Mouse (Mus musculus) urinary bladder, postnatal 0 days (tissue): Measurements from ENCODE around the gene Lipt1. TPM values are rescaled to one million over a fixed set of nuclear protein-coding genes. Genes with fewer than 3 reads are reported as not detected.

ENCODE experiments used
- polyA plus RNA-seq: library from polyadenylated mRNA; unstranded; fragments of >200 nt; fragmentation: Nextera tagmentation; extraction: Ambion mirVana; gene quantifications from 2 replicates; pipeline ENCODE4 v1.2.1, GENCODE M21; 2015

Gene Lipt1
- polyA plus RNA-seq, result 5.3 and 7.3 TPM in 2 replicates

GRCm38 (mm10) chr1:37871704-37872103 lies at the start of gene Lipt1:
TSS of gene Lipt1 (plus strand) at chr1:37871738.

GRCm38 (mm10) chr1:37866286-37866685 lies 5.3 kb upstream of the Lipt1 start, which contains the start of gene Tsga10:
TSS of gene Tsga10 (minus strand) at chr1:37866429.

GRCm38 (mm10) chr1:37890025-37890652 lies 18.6 kb downstream of the Lipt1 start, which contains the start of the genes Mitd1 and Mrpl30:
TSS of gene Mitd1 (minus strand) at chr1:37890411.
TSS of gene Mrpl30 (plus strand) at chr1:37890477.

GRCm38 (mm10) chr1:37916393-37916792 lies 44.9 kb downstream of the Lipt1 start, which contains the start of gene Lyg2:
TSS of gene Lyg2 (minus strand) at chr1:37916493.

Other genes with a start within 250 kb of the Lipt1 start
- 6.0 and 8.5 TPM in 2 replicates for gene 2010300C02Rik, start 151.7 kb upstream of the Lipt1 start, polyA plus RNA-seq
- 3.2 and 3.8 TPM in 2 replicates for gene Tsga10, start 5.3 kb upstream of the Lipt1 start, polyA plus RNA-seq
- gene Mitd1, start 18.7 kb downstream of the Lipt1 start, polyA plus RNA-seq, result 16.0 and 16.4 TPM in 2 replicates
- 217 and 224 TPM in 2 replicates for gene Mrpl30, start 18.7 kb downstream of the Lipt1 start, polyA plus RNA-seq
- not detected in 2 replicates for gene Lyg2, start 44.8 kb downstream of the Lipt1 start, polyA plus RNA-seq
- gene Lyg1, start 86.0 kb downstream of the Lipt1 start, polyA plus RNA-seq, result not detected in 2 replicates
- 95.1 and 107 TPM in 2 replicates for gene Txndc9, start 126.2 kb downstream of the Lipt1 start, polyA plus RNA-seq
- 15.5 and 18.8 TPM in 2 replicates for gene Eif5b, start 126.3 kb downstream of the Lipt1 start, polyA plus RNA-seq